Mouse (Mus musculus) liver, embryonic 15.5 days (tissue): ENCODE results near the gene Irgc1. TPM values are rescaled to one million over a fixed set of nuclear protein-coding genes. Genes with fewer than 3 reads are reported as not detected.
A peak's percentile ranks its signal among the peaks of the same experiment; 100 is the strongest.

Experiments
- ATAC-seq: fragments of 200-750 bp; cut with Nextera tagmentation; 2 replicates; pipeline ENCODE4 v1.8.0; 2017; ENCODE audit warnings: moderate number of reproducible peaks, mild to moderate bottlenecking, moderate library complexity; ENCODE audit not compliant: insufficient read depth
- H3K27ac ChIP-seq: fragments of 300-500 bp; sonication (generic); replicated peaks from 2 replicates; pipeline ENCODE4 v1.5.1; 2015; ENCODE audit warnings: mild to moderate bottlenecking, inconsistent platforms
- H3K27me3 ChIP-seq: fragments of 300-500 bp; sonication (generic); 2 replicates; pipeline ENCODE4 v1.6.1; 2015; ENCODE audit warnings: mild to moderate bottlenecking, inconsistent platforms
- H3K36me3 ChIP-seq: fragments of 300-500 bp; sonication (generic); replicated peaks from 2 replicates; pipeline ENCODE4 v1.6.1; 2015; ENCODE audit warnings: moderate library complexity, mild to moderate bottlenecking, inconsistent platforms
- H3K4me1 ChIP-seq: fragments of 300-500 bp; sonication (generic); replicated peaks from 2 replicates; pipeline ENCODE4 v1.6.1; 2015; ENCODE audit warnings: inconsistent platforms
- H3K4me2 ChIP-seq: fragments of 300-500 bp; sonication (generic); 2 replicates; pipeline ENCODE4 v1.6.1; 2015; ENCODE audit warnings: moderate library complexity, mild to moderate bottlenecking, inconsistent platforms
- H3K4me3 ChIP-seq: fragments of 300-500 bp; sonication (generic); replicated peaks from 2 replicates; pipeline ENCODE4 v1.5.1; 2015; ENCODE audit warnings: mild to moderate bottlenecking, inconsistent platforms
- H3K9ac ChIP-seq: fragments of 300-500 bp; sonication (generic); 2 replicates; pipeline ENCODE4 v1.6.1; 2015; ENCODE audit warnings: moderate library complexity, mild to moderate bottlenecking, inconsistent platforms
- H3K9me3 ChIP-seq: fragments of 300-500 bp; sonication (generic); replicated peaks from 2 replicates; pipeline ENCODE4 v1.6.1; 2016; ENCODE audit warnings: inconsistent platforms
- WGBS: fragments of 180-500 bp; shearing (Covaris S2); methylation state at CpG from one replicate; pipeline ENCODE4 v1.1.7; 2015; ENCODE audit warnings: mixed read lengths; ENCODE audit not compliant: insufficient replicate concordance; 5-methylcytosine and 5-hydroxymethylcytosine counted together
- polyA plus RNA-seq: library from polyadenylated mRNA; unstranded; fragments of >200 nt; fragmentation: Nextera tagmentation; extraction: Ambion mirVana; gene quantifications from 2 replicates; pipeline ENCODE4 v1.2.1, GENCODE M21; 2015

The Irgc1 gene
- polyA plus RNA-seq, 1 experiment from 2014 or later: 0.18 TPM

DNA sequence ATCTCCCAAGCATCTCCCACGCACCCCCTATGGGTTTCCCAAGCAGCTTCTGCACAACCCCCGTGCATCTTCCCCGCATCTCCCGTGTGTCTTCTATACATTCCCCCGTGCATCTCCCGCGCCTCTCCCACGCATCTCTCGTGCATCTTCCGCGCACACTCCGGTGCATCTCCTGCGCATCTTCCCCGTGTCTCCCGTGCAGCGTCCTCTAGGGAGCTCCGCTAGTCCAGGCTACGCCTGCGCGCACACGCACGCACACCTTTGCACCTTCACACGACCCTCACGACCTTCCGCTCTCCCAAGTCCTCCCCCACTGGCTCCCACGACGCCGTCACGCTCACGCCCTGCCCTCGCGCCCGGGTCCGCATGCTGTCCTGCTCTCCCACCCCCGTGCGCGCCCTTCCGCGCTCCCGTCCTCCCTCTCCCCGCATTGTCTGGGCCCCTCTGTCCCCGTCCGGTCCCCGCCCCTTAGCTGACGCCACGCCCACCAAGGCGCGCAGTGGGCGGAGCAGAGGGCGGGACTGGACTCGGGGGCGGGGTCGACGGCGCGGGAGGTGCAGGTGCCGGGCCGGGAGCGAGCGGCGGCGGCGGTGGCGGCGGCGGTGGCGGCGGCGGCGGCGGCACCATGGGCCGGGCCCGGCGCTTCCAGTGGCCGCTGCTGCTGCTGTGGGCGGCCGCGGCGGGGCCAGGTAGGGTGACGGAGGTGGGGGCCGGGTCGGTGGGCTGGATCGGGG is 29.5 kb upstream of the Irgc1 start, which contains the start of gene Cadm4:
Gene Cadm4, plus strand, starts transcription at position 550 of the 734 bp plus-strand sequence.
- Histone ChIP-seq H3K9ac (peak within 1 kb of the TSS; percentile 18; the same call in 1 of the 2 replicates), H3K27ac (no peak within 1 kb of the TSS), H3K36me3 (no peaks in the 10 kb centered on the region), H3K9me3 (no peaks in the 10 kb centered on the region), H3K4me1 (peaks cover 13% of the 10 kb centered on the region), H3K4me3 (peak within 1 kb of the TSS; percentile 52), H3K27me3 (peaks cover 81% of the 10 kb centered on the region), H3K4me2 (peak within 1 kb of the TSS; percentile 78)
- under 1% methylated on average over 70 of the region's 83 CpGs for WGBS
- peak; percentile 73 for ATAC-seq

DNA sequence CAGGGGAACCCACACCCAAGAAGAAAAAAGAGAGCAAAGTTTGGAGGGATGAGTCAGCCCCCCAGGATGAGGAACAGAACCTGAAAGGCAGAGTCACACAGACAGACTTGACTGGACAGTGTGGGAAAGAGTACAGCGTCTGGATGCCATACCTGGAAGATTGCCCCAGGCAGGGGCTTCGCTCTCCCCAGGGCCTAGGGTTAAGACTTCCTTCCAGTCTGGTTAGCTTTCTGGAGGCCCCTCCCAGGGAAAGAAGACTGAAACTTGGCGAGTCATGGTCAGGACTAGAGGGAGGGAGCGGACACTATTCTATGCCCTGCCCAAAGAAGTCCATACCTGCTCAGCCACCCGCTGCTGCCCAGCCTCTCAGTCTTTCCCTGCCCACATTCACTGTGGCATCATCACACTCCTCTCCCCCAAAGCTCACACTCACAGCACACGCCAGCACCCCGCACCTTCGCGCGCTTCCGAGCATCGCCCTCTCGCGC is 28.9 kb upstream of the Irgc1 start:
- H3K9ac ChIP-seq: no peak overlapping the region

DNA sequence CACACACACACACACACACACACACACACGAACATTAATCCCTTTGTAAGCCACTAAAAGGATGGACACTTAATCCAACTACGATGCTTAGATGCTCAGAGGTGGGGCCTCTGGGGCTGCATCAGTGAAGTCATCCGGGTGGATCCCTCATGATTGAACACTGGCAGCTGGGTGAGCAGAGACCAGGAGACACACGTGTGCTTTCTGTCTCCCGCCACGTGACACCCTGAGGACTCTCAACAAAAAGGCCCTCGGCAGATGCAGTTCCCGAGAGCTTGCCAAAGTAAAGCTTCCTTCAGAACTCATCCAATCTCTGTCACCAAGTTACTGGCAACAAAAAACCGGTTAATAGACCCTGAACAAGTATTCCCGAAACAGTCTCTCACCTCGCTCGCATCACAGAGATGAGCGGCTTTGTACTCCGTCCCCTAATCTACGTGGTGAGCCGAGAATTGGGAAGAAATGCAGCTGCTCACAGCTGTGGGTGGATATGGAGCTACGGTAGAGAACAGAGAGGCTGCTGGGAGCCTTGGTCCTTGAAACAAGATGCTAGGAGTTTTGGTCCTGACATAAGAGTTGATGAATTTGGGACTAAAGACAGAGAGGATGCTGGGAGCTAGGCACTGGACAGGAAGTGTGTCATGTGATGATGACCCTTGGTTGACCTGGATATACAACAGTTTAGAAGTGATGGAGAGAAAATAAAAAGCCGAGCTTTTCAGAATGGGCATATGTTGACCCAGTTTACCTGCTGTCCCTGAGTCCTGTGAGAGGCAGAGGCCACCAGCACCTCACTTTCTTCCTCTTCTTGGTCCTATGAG is 28.2 kb upstream of the Irgc1 start:
- Histone ChIP-seq H3K4me2 (no peak overlapping the region), H3K27ac (no peak overlapping the region), H3K27me3 (peaks cover 70% of the 10 kb centered on the region), H3K4me3 (no peak overlapping the region), H3K9me3 (no peaks in the 10 kb centered on the region), H3K4me1 (peaks cover 13% of the 10 kb centered on the region), H3K36me3 (no peaks in the 10 kb centered on the region), H3K9ac (no peak overlapping the region)
- WGBS: 53% methylated on average over 18 of the region's 18 CpGs
- no peak for ATAC-seq

More for the DNA sequence above, 28.9 kb upstream of the Irgc1 start:
- Histone ChIP-seq H3K27ac (no peak overlapping the region), H3K4me3 (0 out of 2 replicates have a peak overlapping the region, but pooled peaks have one; percentile 52), H3K4me1 (peaks cover 13% of the 10 kb centered on the region), H3K4me2 (peak overlapping the region; percentile 78), H3K27me3 (peaks cover 76% of the 10 kb centered on the region), H3K9me3 (no peaks in the 10 kb centered on the region), H3K36me3 (no peaks in the 10 kb centered on the region)
- no peak for ATAC-seq
- 11% methylated on average over 14 of the region's 14 CpGs for WGBS

DNA sequence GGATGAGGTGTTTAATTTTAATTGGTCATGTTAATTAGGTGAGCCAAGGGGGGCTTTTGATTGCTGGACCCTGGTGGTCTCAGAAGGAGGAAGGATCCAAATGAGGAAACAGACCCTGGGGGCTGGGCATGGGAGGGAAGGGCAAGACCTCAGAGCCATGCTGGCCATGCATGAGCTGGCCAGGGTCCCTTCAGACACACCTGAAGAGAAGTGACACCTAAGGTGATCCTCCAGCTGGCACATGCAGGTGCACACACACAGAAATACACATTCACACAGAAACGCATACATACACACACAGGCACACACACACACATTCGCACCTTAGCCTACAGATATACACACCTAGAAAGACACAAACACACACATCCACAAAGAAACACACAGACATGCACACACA is 27.6 kb upstream of the Irgc1 start:
- H3K4me3 ChIP-seq: no peak overlapping the region
- H3K27ac ChIP-seq: no peak overlapping the region
- no peak overlapping the region for H3K4me2 ChIP-seq
- H3K4me1 ChIP-seq: peaks cover 13% of the 10 kb centered on the region
- no peaks in the 10 kb centered on the region for H3K9me3 ChIP-seq
- peaks cover 64% of the 10 kb centered on the region for H3K27me3 ChIP-seq
- H3K36me3 ChIP-seq: no peaks in the 10 kb centered on the region
- H3K9ac ChIP-seq: no peak overlapping the region
- WGBS: 63% methylated on average over 2 of the region's 2 CpGs
- no peak for ATAC-seq

DNA sequence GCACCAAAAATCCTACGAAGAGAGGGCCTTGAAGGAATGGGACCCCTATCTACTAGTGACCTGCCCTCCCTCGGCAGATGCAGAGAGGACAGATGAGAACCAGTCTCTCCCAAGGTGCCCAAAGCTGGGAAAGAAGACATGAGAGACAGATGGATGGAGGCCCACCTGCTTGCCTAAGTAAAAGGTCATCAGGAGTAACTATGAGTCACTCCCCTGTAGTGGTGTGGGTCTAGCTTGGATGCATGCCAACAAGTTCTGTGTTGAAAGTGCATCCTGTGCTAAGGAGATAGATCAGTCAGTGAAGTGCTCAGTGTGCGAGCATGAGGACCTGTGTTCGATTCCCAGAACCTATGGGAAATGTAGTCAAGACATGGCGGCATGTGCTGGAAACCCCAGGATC is 26.8 kb upstream of the Irgc1 start:
- H3K4me2 ChIP-seq: no peak overlapping the region
- no peaks in the 10 kb centered on the region for H3K36me3 ChIP-seq
- H3K27me3 ChIP-seq: peaks cover 56% of the 10 kb centered on the region
- ATAC-seq: no peak
- H3K4me3 ChIP-seq: no peak overlapping the region
- H3K4me1 ChIP-seq: peaks cover 13% of the 10 kb centered on the region
- no peak overlapping the region for H3K27ac ChIP-seq
- no peak overlapping the region for H3K9ac ChIP-seq
- no peaks in the 10 kb centered on the region for H3K9me3 ChIP-seq
- WGBS: 65% methylated on average over 5 of the region's 5 CpGs

DNA sequence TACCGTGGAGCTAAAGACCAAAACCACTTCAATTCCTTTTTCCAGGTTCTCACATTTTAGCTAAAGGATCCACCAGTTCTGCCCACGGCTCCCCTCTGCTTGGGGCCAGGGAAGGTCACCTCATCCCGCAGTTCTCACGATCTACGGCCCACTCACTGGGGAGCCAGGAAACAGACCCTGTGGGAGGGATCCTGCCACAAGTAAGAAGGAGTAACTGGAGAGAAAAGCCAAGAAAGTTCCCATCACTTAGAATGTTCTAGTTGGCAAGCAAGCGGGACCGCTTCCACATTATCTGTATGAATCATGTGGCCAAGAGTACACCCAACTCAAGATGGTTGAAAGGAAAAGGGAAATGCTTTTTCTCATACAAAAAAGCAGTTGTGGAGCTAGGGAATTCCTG is 24.8 kb upstream of the Irgc1 start:
- Histone ChIP-seq H3K9me3 (no peaks in the 10 kb centered on the region), H3K4me3 (no peak overlapping the region), H3K27ac (no peak overlapping the region), H3K9ac (no peak overlapping the region), H3K27me3 (peaks cover 36% of the 10 kb centered on the region), H3K36me3 (0 out of 2 replicates have a peak, but pooled peaks cover 2% of the 10 kb centered on the region), H3K4me2 (no peak overlapping the region), H3K4me1 (peaks cover 9% of the 10 kb centered on the region)
- 77% methylated on average over 7 of the region's 7 CpGs for WGBS
- no peak for ATAC-seq

DNA sequence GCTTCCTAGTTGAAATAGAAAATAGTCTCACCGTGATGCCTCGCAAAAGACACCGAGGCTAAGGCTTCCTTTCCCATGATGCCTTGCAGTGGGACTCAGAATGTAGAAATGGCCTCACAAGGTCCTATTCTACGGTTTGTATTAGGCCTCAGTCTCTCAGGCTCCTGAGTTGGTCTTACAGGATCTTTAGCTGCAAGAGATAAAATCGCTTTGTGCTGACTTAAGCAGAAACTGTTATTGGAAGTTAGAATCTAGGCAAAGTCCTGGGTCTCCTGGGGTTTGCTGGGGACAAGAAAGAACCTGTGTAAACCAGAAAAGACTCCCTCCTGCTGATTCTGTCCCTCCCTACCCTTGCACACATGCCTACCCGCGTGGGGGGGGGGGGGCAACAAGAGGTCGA is 24.2 kb upstream of the Irgc1 start:
- H3K27ac ChIP-seq: no peak overlapping the region
- ATAC-seq: no peak
- H3K9me3 ChIP-seq: no peaks in the 10 kb centered on the region
- 0 out of 2 replicates have a peak, but pooled peaks cover 2% of the 10 kb centered on the region for H3K36me3 ChIP-seq
- H3K4me3 ChIP-seq: no peak overlapping the region
- peaks cover 4% of the 10 kb centered on the region; the same call in 1 of the 2 replicates for H3K4me1 ChIP-seq
- WGBS: 71% methylated on average over 8 of the region's 8 CpGs
- H3K4me2 ChIP-seq: no peak overlapping the region
- peaks cover 30% of the 10 kb centered on the region for H3K27me3 ChIP-seq
- H3K9ac ChIP-seq: no peak overlapping the region

DNA sequence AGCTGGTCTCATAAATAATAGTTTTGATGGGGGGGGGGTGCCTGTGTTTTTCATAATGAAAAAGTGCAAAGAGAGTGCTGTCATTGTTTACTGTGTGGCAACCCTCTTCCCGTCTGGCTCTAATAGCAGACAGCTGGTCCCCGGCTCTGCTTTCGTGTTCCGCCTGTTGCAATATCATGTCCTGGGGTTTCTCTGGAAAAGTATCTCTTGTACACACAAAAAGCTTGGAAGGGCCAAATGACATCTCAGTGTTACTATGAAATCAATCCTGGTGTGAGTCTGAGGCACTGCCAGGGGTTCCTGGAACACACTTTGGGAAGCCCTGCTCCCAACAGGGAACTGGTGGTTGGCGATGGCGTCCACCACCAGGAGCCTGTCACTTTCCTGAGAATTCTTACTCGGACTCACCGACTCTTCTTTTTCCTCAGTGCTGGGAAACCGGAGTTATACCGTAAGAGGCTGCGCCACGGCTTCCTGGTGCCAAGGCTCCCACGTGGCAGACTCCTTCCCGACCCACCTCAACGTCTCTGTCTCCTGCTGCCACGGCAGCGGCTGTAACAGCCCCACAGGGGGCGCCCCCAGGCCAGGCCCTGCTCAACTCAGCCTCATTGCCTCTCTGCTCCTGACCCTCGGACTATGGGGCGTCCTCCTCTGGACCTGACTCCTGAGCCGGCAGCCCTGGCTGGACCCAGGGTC is 22.9 kb upstream of the Irgc1 start:
- WGBS: 63% methylated on average over 21 of the region's 21 CpGs
- no peak for ATAC-seq
- no peak overlapping the region for H3K4me2 ChIP-seq

DNA sequence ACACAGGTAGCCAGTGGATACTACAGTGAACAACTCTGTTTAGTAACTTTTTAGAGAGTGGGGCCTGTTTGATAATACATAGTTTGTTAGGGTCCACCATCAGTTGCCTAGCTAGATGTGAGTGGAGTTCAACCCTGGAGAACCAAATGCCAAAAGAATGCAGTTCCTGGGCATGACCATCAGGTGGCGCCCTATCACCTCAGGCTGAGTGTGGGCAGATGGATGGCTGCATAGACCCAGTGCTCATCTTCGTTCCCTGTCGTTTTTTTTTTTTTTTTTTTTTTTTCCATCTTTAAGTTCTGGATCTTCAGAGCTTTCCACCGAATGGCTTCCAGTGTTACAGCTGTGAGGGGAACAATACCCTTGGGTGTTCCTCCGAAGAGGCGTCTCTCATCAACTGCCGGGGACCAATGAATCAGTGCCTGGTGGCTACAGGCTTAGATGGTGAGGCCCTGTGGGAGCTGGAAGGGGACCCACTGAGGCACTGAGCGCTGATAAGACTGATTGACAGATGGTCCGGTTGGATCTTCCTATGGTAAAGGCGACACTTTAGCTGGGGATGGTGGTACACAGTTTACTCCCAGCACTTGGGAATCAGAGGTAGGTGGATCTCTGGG is 21.9 kb upstream of the Irgc1 start:
- H3K4me3 ChIP-seq: no peak overlapping the region
- no peaks in the 10 kb centered on the region for H3K9me3 ChIP-seq
- H3K4me1 ChIP-seq: no peaks in the 10 kb centered on the region
- no peak overlapping the region for H3K4me2 ChIP-seq
- H3K27ac ChIP-seq: no peak overlapping the region
- peaks cover 7% of the 10 kb centered on the region for H3K27me3 ChIP-seq
- H3K36me3 ChIP-seq: peaks cover 6% of the 10 kb centered on the region
- 49% methylated on average over 10 of the region's 10 CpGs for WGBS
- H3K9ac ChIP-seq: no peak overlapping the region
- ATAC-seq: no peak

More for the DNA sequence above, 22.9 kb upstream of the Irgc1 start:
- Histone ChIP-seq H3K9me3 (no peaks in the 10 kb centered on the region), H3K27ac (no peak overlapping the region), H3K4me3 (no peak overlapping the region), H3K27me3 (peaks cover 17% of the 10 kb centered on the region), H3K9ac (no peak overlapping the region), H3K36me3 (0 out of 2 replicates have a peak, but pooled peaks cover 2% of the 10 kb centered on the region), H3K4me1 (no peaks in the 10 kb centered on the region)

DNA sequence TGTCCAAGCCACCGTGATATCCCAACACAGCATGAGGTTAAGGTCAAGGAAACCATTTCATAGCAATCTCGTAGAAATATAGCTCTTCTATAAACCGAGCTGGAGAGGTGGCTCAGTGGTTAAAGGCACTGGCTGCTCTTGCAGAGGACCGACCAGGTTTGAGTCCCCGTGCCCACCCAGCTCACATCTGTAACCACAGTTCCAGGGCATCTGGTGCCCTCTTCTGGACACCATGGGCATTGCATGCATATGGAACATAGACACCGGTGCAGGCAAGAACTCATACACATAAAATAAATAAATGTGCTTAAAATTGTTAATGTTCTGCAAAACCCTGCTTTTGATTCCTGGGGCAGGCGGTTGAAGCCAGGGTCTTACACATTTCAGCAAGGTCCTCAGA is 20.8 kb upstream of the Irgc1 start:
- Histone ChIP-seq H3K9me3 (no peaks in the 10 kb centered on the region), H3K36me3 (peaks cover 14% of the 10 kb centered on the region), H3K27me3 (no peaks in the 10 kb centered on the region), H3K27ac (no peak overlapping the region), H3K9ac (no peak overlapping the region), H3K4me2 (no peak overlapping the region), H3K4me3 (no peak overlapping the region), H3K4me1 (no peaks in the 10 kb centered on the region)
- no peak for ATAC-seq
- 67% methylated on average over 7 of the region's 7 CpGs for WGBS
